Mouse (Mus musculus) heart, postnatal 0 days (tissue): ENCODE measurements at regions not wholly inside any gene's neighbourhood (a gene's known extent, or its start where the extent isn't known, plus 50 kb on each side); places are given as distances from the start of the nearest gene placed in this dataset.

Experiments
- ATAC-seq: fragments of 200-750 bp; cut with Nextera tagmentation; 2 replicates; pipeline ENCODE4 v1.8.0; 2017; ENCODE audit warnings: low read depth, moderate number of reproducible peaks, moderate library complexity; ENCODE audit not compliant: insufficient read depth
- DNase-seq: peaks from one replicate; pipeline ENCODE4 v3.0.0-alpha.2; 2016; ENCODE audit warnings: low spot score
- H3K27ac ChIP-seq: fragments of 300-500 bp; sonication (generic); 2 replicates; pipeline ENCODE4 v1.5.1; 2014; ENCODE audit warnings: low read depth, mild to moderate bottlenecking
- H3K27me3 ChIP-seq: fragments of 300-500 bp; sonication (generic); 2 replicates; pipeline ENCODE4 v1.6.1; 2014; ENCODE audit warnings: low read length, mixed read lengths; ENCODE audit not compliant: control insufficient read depth, insufficient read depth
- H3K36me3 ChIP-seq: fragments of 300-500 bp; sonication (generic); replicated peaks from 2 replicates; pipeline ENCODE4 v1.6.1; 2014; ENCODE audit warnings: low read length, mixed read lengths; ENCODE audit not compliant: control insufficient read depth, insufficient read depth
- H3K4me1 ChIP-seq: fragments of 300-500 bp; sonication (generic); 2 replicates; pipeline ENCODE4 v1.6.1; 2014; ENCODE audit warnings: antibody characterized with exemption; ENCODE audit not compliant: control insufficient read depth, insufficient read depth
- H3K4me2 ChIP-seq: fragments of 300-500 bp; sonication (generic); 2 replicates; pipeline ENCODE4 v1.6.1; 2014; ENCODE audit warnings: low read depth, mild to moderate bottlenecking, low read length, moderate library complexity
- H3K4me3 ChIP-seq: fragments of 300-500 bp; sonication (generic); 2 replicates; pipeline ENCODE4 v1.5.1; 2014; ENCODE audit warnings: low read depth, low read length
- H3K9ac ChIP-seq: fragments of 300-500 bp; sonication (generic); replicated peaks from 2 replicates; pipeline ENCODE4 v1.6.1; 2014; ENCODE audit warnings: low read depth, low read length, mixed read lengths
- H3K9me3 ChIP-seq: fragments of 300-500 bp; sonication (generic); replicated peaks from 2 replicates; pipeline ENCODE4 v1.6.1; 2016; ENCODE audit warnings: low read length; ENCODE audit not compliant: control insufficient read depth
- CTCF ChIP-seq: IDR thresholded peaks from 2 replicates; pipeline ENCODE4 v1.5.1; 2016; ENCODE audit warnings: antibody characterized with exemption, control low read depth, low read depth
- EP300 ChIP-seq: IDR thresholded peaks from 2 replicates; pipeline ENCODE4 v1.6.1; 2016; ENCODE audit warnings: antibody characterized with exemption, low read depth
- WGBS: fragments of 180-500 bp; shearing (Covaris S2); extraction: QIAGEN DNeasy Blood & Tissue Kit; methylation state at CpG from one replicate; pipeline ENCODE4 v1.1.7; 2014; 5-methylcytosine and 5-hydroxymethylcytosine counted together

GRCm38 (mm10) chr7:145018149-145018548, 78.4 kb upstream of the Ccnd1 start:
- H3K4me2 ChIP-seq: no peak overlapping the region
- no peak overlapping the region for H3K27ac ChIP-seq
- DNase-seq (no peak), ATAC-seq (no peak)
- TF ChIP-seq EP300 (no peak), CTCF (no peak)
- no peaks in the 10 kb centered on the region for H3K4me1 ChIP-seq
- H3K9ac ChIP-seq: no peak overlapping the region
- H3K36me3 ChIP-seq: no peaks in the 10 kb centered on the region
- H3K27me3 ChIP-seq: no peaks in the 10 kb centered on the region
- H3K4me3 ChIP-seq: no peak overlapping the region
- H3K9me3 ChIP-seq: no peaks in the 10 kb centered on the region
- WGBS: 91% methylated on average over 3 of the region's 3 CpGs

- ATAC-seq: no peak
- WGBS: 64% methylated on average over 22 of the region's 22 CpGs
- TF ChIP-seq CTCF (no peak), EP300 (no peak)
Observed at GRCm38 (mm10) chr7:145015463-145016085, 75.8 kb upstream of the Ccnd1 start.

GRCm38 (mm10) chr7:145010757-145011156, 71.0 kb upstream of the Ccnd1 start:
- H3K4me2 ChIP-seq: no peak overlapping the region
- H3K27me3 ChIP-seq: no peaks in the 10 kb centered on the region
- no peak overlapping the region for H3K4me3 ChIP-seq
- TF ChIP-seq CTCF: no peak
- TF ChIP-seq EP300: no peak
- H3K9me3 ChIP-seq: no peaks in the 10 kb centered on the region
- H3K27ac ChIP-seq: no peak overlapping the region
- 77% methylated on average over 4 of the region's 4 CpGs for WGBS
- no peak overlapping the region for H3K9ac ChIP-seq
- DNase-seq (no peak), ATAC-seq (no peak)
- H3K4me1 ChIP-seq: no peaks in the 10 kb centered on the region
- H3K36me3 ChIP-seq: no peaks in the 10 kb centered on the region

More at GRCm38 (mm10) chr7:145015463-145016085, 75.8 kb upstream of the Ccnd1 start:
- no peak overlapping the region for H3K4me3 ChIP-seq
- no peak for DNase-seq
- no peak overlapping the region for H3K4me2 ChIP-seq
- H3K9me3 ChIP-seq: no peaks in the 10 kb centered on the region
- no peak overlapping the region for H3K27ac ChIP-seq
- no peaks in the 10 kb centered on the region for H3K27me3 ChIP-seq
- no peak overlapping the region for H3K9ac ChIP-seq
- H3K4me1 ChIP-seq: no peaks in the 10 kb centered on the region
- H3K36me3 ChIP-seq: no peaks in the 10 kb centered on the region

GRCm38 (mm10) chr7:145010004-145010403, 70.3 kb upstream of the Ccnd1 start:
- Histone ChIP-seq H3K27ac (no peak overlapping the region), H3K9ac (no peak overlapping the region), H3K9me3 (no peaks in the 10 kb centered on the region), H3K27me3 (no peaks in the 10 kb centered on the region), H3K4me1 (no peaks in the 10 kb centered on the region), H3K36me3 (no peaks in the 10 kb centered on the region), H3K4me3 (no peak overlapping the region), H3K4me2 (no peak overlapping the region)
- DNase-seq: no peak
- TF ChIP-seq EP300: no peak
- TF ChIP-seq CTCF: no peak
- 38% methylated on average over 3 of the region's 3 CpGs for whole genome bisulfite sequencing
- ATAC-seq: no peak

- Histone ChIP-seq H3K9ac (no peak overlapping the region), H3K4me2 (no peak overlapping the region), H3K4me1 (no peaks in the 10 kb centered on the region), H3K9me3 (no peaks in the 10 kb centered on the region), H3K36me3 (no peaks in the 10 kb centered on the region), H3K27ac (no peak overlapping the region), H3K4me3 (no peak overlapping the region), H3K27me3 (no peaks in the 10 kb centered on the region)
- TF ChIP-seq CTCF (no peak), EP300 (no peak)
- ATAC-seq: no peak
- WGBS: 79% methylated on average over 7 of the region's 7 CpGs
- DNase-seq: no peak
Observed at GRCm38 (mm10) chr7:145008662-145009333, 69.1 kb upstream of the Ccnd1 start.

GRCm38 (mm10) chr7:145007216-145007615, 67.5 kb upstream of the Ccnd1 start:
- Histone ChIP-seq H3K27me3 (no peaks in the 10 kb centered on the region), H3K36me3 (no peaks in the 10 kb centered on the region), H3K9ac (no peak overlapping the region), H3K27ac (no peak overlapping the region), H3K9me3 (no peaks in the 10 kb centered on the region), H3K4me1 (no peaks in the 10 kb centered on the region), H3K4me2 (no peak overlapping the region), H3K4me3 (no peak overlapping the region)
- WGBS: 68% methylated on average over 2 of the region's 2 CpGs
- TF ChIP-seq CTCF: no peak
- no peak for TF ChIP-seq EP300
- no peak for ATAC-seq
- no peak for DNase-seq
